Mouse (Mus musculus) lung, adult 2 months (tissue): ENCODE results near the gene Rgs3. TPM values are rescaled to one million over a fixed set of nuclear protein-coding genes. Genes with fewer than 3 reads are reported as not detected.

Experiments
- DNase-seq: peaks from one replicate; pipeline ENCODE4 v3.0.0; 2022
- H3K4me1 ChIP-seq: fragments of 200-500 bp; 2 replicates; pipeline ENCODE4 v1.6.1; 2011; ENCODE audit warnings: low read length; ENCODE audit not compliant: control insufficient read depth, insufficient read depth
- H3K4me3 ChIP-seq: fragments of 200-500 bp; replicated peaks from 2 replicates; pipeline ENCODE3; 2011; ENCODE audit warnings: low read depth, mild to moderate bottlenecking, control low read depth, low read length; ENCODE audit errors: extremely low read depth
- CTCF ChIP-seq: fragments of 200-500 bp; IDR thresholded peaks from 2 replicates; pipeline ENCODE4 v1.5.1; 2011; ENCODE audit warnings: mild to moderate bottlenecking, low read length, control low read depth; ENCODE audit not compliant: insufficient read depth
- POLR2A ChIP-seq: fragments of 200-500 bp; IDR thresholded peaks from 2 replicates; pipeline ENCODE4 v1.6.1; 2011; ENCODE audit warnings: low read depth, mild to moderate bottlenecking, control low read depth, low read length, borderline replicate concordance; ENCODE audit errors: extremely low read depth
- WGBS: fragments of 180-500 bp; shearing (Covaris S2); methylation state at CpG from one replicate; pipeline ENCODE4 v1.1.7; 2018; 5-methylcytosine and 5-hydroxymethylcytosine counted together
- polyA plus RNA-seq: library from polyadenylated mRNA; depleted of rRNA; stranded (reverse); fragments of >200 nt; gene quantifications from 2 replicates; pipeline ENCODE4 v1.2.3, GENCODE M21; 2012

Rgs3 gene
- polyA plus RNA-seq, 1 experiment, result 97.1 TPM

- Histone ChIP-seq H3K4me1 (peaks cover 5% of the 10 kb centered on the region), H3K4me3 (no peak overlapping the region)
- TF ChIP-seq POLR2A (no peak), CTCF (no peak)
- 66% methylated on average over 9 of the region's 9 CpGs for WGBS
- DNase-seq, result no peak
These were observed 143.5 kb downstream of the Rgs3 start for GRCm38 (mm10) chr4:62703151-62703550.

GRCm38 (mm10) chr4:62704204-62704603 lies 144.6 kb downstream of the Rgs3 start:
- peaks cover 4% of the 10 kb centered on the region for H3K4me1 ChIP-seq
- no peak overlapping the region for H3K4me3 ChIP-seq
- TF ChIP-seq POLR2A (no peak), CTCF (no peak)
- 86% methylated on average over 13 of the region's 13 CpGs for WGBS
- DNase-seq, result no peak

GRCm38 (mm10) chr4:62705013-62705412 lies 145.4 kb downstream of the Rgs3 start:
- WGBS, result 60% methylated on average over 10 of the region's 10 CpGs
- TF ChIP-seq POLR2A (no peak), CTCF (no peak)
- no peak for DNase-seq
- Histone ChIP-seq H3K4me3 (no peak overlapping the region), H3K4me1 (no peaks in the 10 kb centered on the region; the same call in 1 of the 2 replicates)

GRCm38 (mm10) chr4:62705749-62706148 lies 146.1 kb downstream of the Rgs3 start:
- H3K4me3 ChIP-seq, result no peak overlapping the region
- TF ChIP-seq CTCF, result no peak
- no peak for TF ChIP-seq POLR2A
- 49% methylated on average over 3 of the region's 3 CpGs for WGBS
- no peaks in the 10 kb centered on the region; the same call in 1 of the 2 replicates for H3K4me1 ChIP-seq
- no peak for DNase-seq

- TF ChIP-seq POLR2A (no peak), CTCF (no peak)
- Histone ChIP-seq H3K4me3 (no peak overlapping the region), H3K4me1 (no peaks in the 10 kb centered on the region; the same call in 1 of the 2 replicates)
- 85% methylated on average over 7 of the region's 7 CpGs for WGBS
- no peak for DNase-seq
These were observed 148.4 kb downstream of the Rgs3 start for GRCm38 (mm10) chr4:62708084-62708483.

- H3K4me3 ChIP-seq, result no peak overlapping the region
- 63% methylated on average over 1 of the region's 1 CpGs for WGBS
- TF ChIP-seq CTCF, result no peak
- TF ChIP-seq POLR2A, result no peak
- no peak for DNase-seq
- H3K4me1 ChIP-seq, result no peaks in the 10 kb centered on the region; the same call in 1 of the 2 replicates
These were observed 149.3 kb downstream of the Rgs3 start for GRCm38 (mm10) chr4:62708994-62709393.

- Histone ChIP-seq H3K4me3 (no peak overlapping the region), H3K4me1 (no peaks in the 10 kb centered on the region; the same call in 1 of the 2 replicates)
- TF ChIP-seq CTCF (no peak), POLR2A (no peak)
- no peak for DNase-seq
- 76% methylated on average over 5 of the region's 5 CpGs for WGBS
These were observed 149.8 kb downstream of the Rgs3 start for GRCm38 (mm10) chr4:62709448-62709847.

- TF ChIP-seq CTCF (no peak), POLR2A (no peak)
These were observed 151.5 kb downstream of the Rgs3 start for GRCm38 (mm10) chr4:62711159-62711558.

GRCm38 (mm10) chr4:62711582-62711981 lies 151.9 kb downstream of the Rgs3 start:
- 68% methylated on average over 4 of the region's 4 CpGs for WGBS
- no peak for DNase-seq
- TF ChIP-seq CTCF (no peak), POLR2A (no peak)
- no peaks in the 10 kb centered on the region; the same call in 1 of the 2 replicates for H3K4me1 ChIP-seq
- no peak overlapping the region for H3K4me3 ChIP-seq

More at GRCm38 (mm10) chr4:62711159-62711558, 151.5 kb downstream of the Rgs3 start:
- WGBS, result 88% methylated on average over 7 of the region's 7 CpGs
- H3K4me1 ChIP-seq, result no peaks in the 10 kb centered on the region; the same call in 1 of the 2 replicates
- no peak for DNase-seq
- H3K4me3 ChIP-seq, result no peak overlapping the region

- Histone ChIP-seq H3K4me3 (no peak overlapping the region), H3K4me1 (no peaks in the 10 kb centered on the region)
- DNase-seq, result no peak
- no peak for TF ChIP-seq CTCF
- no peak for TF ChIP-seq POLR2A
These were observed 161.2 kb downstream of the Rgs3 start for GRCm38 (mm10) chr4:62720861-62721260.
